Mouse (Mus musculus): Measurements from ENCODE around the gene Chrna3.
A peak's percentile ranks its signal among the peaks of the same experiment; 100 is the strongest.

Chrna3 gene

GRCm38 (mm10) chr9:55026275-55026663, at the start of gene Chrna3:
TSS of gene Chrna3 (minus strand) at chr9:55026562.
- DNase-seq (ENCODE audit: low spot score in 2 of 2) = no peak

- no peak for DNase-seq (ENCODE audit: low spot score in 2 of 2)
Measured at GRCm38 (mm10) chr9:55067965-55068265, 41.6 kb upstream of the Chrna3 start.

DNA sequence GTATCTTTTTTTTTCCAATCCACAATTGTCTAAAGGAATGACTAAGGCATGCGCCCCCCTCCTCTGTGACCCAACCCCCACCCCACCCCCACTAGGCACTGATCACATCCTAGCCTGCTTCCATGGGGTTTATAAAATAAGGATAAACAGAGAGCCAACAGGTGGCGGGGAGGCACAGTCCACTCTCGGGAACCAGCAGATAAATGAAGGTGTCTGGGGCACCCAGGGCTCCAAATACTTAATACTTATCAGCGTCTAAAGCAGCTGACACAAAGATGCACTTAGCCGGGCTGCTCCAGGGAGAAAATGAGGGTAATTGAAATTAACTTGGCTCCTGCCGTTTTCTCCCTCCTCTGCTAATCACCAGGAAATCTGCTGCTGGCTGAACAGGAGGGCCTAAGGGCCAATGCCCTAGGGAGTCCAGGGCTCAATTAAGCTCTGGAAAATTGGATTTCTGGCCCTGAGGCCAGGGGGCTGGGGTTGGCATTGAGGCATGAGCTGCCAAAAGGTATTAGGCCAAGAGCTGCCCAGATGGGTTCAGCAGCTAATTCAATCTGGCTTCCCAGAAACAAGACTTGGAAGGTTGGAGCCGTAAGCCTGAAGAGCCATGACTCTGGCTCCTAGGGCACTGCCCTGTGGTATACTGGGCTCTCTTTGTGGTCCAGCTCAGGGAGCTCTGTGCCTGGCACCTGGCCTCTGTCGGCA, 41.0 kb upstream of the Chrna3 start:
- no peak for DNase-seq (ENCODE audit: low spot score in 2 of 2)

DNA sequence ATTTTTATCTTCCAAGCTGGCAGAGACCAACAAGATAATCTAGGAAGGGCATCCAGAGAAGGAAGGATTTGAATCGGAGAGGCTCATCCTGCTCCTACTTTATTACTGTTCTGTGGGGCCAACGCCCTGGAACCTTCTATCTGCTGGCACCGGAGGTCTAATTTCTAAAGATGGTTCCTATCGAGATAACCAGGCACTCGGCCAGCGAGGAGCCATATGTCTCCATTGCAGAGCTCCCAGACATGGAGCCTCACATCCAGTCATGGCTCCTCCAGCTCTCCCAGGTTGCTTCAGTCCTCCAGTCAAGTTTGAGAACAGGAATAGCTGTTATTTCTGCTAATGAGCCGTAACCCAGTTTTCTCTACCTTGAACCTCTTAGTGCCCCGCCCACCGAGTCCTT, 38.9 kb upstream of the Chrna3 start:
- DNase-seq (ENCODE audit: low spot score in 2 of 2) = no peak

DNA sequence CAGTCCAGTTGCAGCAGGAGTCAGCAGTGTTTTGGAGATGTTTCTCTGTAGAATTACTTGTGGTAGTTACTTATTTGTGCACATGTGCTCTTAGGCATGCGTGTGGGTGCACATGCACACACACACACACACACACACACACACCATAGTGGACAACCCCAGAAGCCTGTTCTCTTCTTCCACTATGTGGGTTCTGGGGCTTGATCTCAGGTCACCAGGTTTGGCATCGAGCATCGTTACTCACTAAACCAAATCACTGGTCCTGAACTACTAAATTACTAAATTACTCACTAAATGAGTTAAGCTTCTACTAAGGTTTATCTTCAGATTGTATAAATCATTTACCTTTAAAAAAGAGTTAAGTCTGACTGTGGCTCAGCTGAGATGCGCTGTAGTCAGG, 31.7 kb upstream of the Chrna3 start:
- no peak for DNase-seq (ENCODE audit: low spot score in 2 of 2)

DNA sequence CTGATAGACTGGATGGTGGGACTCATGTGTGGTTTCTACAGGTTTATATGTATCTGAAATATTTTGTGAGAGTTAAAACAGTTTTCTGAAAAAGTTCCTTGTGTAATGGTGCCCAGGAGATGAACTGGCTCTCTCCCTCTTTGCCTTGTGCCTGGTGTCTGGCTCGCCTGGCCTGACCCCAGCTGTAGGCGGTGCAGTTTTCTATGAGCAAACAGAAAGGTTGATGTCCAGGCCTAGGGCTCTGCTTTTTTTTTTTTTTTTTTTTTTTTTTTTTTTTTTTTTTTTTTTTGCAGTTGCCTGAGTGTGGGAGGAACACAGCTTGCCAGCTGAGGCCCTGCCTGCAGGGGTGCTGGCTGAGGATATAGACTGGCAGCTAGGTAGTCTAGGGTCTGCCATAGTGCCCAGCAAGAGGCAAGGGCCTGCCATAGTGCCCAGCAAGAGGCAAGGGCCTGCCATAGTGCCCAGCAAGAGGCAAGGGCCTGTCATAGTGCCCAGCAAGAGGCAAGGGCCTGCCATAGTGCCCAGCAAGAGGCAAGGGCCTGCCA, 29.1 kb upstream of the Chrna3 start:
- no peak for DNase-seq (ENCODE audit: low spot score in 2 of 2)

GRCm38 (mm10) chr9:55048211-55048880, 22.0 kb upstream of the Chrna3 start, which contains the start of gene Chrnb4:
TSS of gene Chrnb4 (minus strand) at chr9:55048779.
- DNase-seq (ENCODE audit: low spot score in 2 of 2) = no peak

DNA sequence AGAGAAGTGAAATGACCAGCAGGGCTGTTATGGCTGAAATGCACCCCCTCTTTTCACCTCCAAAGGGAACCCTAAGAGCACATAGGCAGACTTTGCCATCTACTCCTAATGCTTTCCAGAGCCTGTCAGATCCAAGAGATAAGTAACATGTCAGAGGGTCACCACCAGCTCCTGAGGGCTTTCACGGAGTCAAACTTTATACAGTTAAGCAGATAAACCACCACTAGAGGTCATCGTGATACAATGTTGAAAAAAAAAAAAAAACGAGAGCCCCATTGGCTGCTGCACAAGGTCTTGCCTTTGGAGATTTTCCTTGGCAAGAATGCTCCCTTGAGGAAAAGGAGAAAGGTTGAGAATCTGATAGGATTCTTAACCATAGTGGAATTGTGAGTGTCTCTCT, 20.4 kb upstream of the Chrna3 start:
- no peak for DNase-seq (ENCODE audit: low spot score in 2 of 2)

- DNase-seq (ENCODE audit: low spot score in 2 of 2) = no peak
Measured at GRCm38 (mm10) chr9:55045001-55045400, 18.6 kb upstream of the Chrna3 start.

DNA sequence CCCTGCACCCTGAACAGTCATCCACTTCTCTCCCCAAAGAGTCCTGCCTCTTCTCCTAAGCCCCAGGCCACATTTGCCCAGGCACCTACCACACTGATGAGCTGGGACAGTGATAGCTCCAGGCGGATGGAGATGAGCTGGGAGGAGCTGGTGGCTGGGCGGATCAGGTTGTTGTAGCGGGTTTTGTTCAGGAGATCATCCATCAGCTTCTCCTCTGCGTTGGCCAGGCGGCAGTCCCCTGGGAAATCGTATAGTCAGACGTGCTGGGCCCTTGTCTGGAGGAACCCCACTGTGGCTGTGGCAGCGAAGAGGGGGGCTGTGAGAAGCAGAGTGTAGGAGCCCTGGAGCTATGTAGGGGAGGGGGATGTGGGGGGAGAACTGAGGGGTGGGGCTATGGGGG, 17.3 kb upstream of the Chrna3 start:
- no peak for DNase-seq (ENCODE audit: low spot score in 2 of 2)

- no peak for DNase-seq (ENCODE audit: low spot score in 2 of 2)
Measured at GRCm38 (mm10) chr9:55041389-55041788, 15.0 kb upstream of the Chrna3 start.

- no peak for DNase-seq (ENCODE audit: low spot score in 2 of 2)
Measured at GRCm38 (mm10) chr9:55039983-55040382, 13.6 kb upstream of the Chrna3 start.

DNA sequence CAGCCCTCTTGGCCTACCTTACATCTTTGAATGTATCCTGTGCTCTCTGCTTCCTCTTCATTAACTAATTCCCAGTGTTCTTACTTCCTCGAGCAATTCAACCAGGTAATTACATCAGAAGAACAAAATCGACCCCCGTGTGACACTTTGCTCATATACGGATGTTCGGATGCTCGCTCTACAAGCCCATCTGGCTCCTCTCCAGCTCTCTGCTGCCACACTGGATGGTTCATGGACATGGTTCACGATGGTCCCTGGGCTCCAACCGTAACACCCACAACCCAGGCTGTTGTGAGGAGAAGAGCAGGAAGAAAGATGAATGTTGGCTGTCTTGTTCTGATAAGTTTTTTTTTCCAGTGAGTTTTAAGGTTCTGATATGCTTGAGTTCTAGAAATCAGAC, 12.6 kb upstream of the Chrna3 start:
- no peak for DNase-seq (ENCODE audit: low spot score in 2 of 2)

DNA sequence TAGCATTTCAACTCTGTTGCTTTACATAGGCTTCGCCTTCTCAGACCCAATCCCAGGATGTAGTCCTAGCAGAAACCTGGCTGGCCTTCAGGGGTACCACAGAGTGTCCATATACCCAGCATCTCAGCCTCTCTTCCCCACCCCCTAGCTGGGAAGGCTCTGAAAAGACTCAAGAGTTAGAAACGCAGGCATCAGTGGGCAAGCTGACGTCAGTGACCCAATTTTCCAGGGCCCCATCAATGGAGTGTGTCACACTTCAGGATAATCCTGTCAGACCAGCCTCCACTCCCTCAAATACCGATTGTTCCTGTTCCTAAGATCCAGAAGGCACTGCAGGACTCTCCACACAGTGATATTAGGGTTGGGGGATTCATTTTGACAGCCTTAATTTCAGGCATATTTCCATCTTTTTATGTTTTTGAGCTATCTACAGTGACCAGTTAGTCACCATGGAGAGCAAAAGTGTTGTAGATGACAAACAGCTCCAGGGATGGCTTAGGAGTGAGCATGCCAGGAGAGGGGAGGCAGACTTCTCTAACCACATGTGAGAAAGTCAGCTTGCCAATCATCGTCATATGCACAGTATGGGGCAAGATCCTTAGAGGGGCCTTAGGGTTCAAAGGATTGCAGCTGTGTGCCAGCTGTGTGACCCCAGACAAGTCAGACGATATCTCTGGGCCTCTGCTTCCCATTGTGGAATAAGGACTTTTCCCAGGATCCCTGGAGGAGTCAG, 5.2 kb upstream of the Chrna3 start:
- DNase-seq (ENCODE audit: low spot score in 2 of 2) = peak in 1 of 2 experiments; percentile 21

- no peak for DNase-seq (ENCODE audit: low spot score in 2 of 2)
Measured at GRCm38 (mm10) chr9:55025534-55026274, 658 bp downstream of the Chrna3 start.

DNA sequence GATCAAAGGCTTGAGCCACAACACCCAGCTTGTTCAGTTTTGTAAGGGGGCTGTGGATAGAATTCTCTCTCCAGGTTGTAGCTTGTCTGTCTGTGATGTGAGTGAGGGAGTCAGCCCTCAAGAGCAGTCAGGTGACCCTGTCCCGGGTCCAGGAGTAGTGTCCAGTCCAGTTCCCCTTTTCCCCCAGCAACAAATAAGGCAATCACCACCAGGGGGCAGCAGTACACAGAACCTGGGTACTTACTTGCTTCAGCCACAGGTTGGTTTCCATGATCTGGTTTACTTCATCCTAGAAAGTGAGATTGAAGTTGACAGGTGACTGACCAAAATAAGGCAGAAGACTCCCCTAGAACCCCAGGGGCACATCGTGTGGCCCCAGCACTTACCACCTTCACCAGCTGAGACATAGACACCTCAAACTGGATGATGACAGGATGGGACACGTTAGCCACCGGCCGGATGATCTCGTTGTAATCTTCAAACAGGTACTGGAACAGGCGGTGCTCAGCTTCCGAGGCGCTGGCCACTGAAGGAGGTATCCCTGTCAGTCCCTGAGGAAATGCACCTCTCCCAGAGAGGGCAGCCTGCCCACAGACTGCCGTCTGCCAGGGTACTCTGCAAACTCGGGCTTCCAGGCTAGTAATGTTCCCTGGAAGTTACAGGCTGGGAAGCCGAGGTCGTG, 2.3 kb downstream of the Chrna3 start:
- DNase-seq (ENCODE audit: low spot score in 2 of 2) = peak; percentile 82 to 84

DNA sequence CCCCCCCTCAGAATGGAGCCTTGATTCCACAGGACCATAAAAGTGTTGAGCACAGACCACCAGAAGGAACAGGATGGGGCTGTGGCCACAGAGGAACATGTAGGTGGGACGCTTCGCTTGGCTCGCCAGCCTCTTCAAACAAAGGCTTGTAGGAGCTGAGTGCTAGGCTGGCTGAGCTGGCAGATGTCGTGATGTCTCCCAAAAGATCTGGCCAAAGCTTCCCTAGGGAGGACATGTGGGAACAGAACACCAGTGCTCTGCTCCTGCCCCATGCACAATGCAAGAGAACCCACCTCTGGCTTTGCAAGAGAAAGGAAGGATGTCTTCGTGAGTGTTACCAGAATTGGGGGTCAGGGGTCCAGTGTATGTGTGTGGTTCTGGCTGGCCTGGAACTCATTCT, 3.0 kb downstream of the Chrna3 start:
- no peak for DNase-seq (ENCODE audit: low spot score in 2 of 2)

GRCm38 (mm10) chr9:55016926-55017325, 9.4 kb downstream of the Chrna3 start:
- DNase-seq (ENCODE audit: low spot score in 2 of 2) = no peak

- DNase-seq (ENCODE audit: low spot score in 2 of 2) = no peak
Measured at GRCm38 (mm10) chr9:55010588-55011350, 15.6 kb downstream of the Chrna3 start.

DNA sequence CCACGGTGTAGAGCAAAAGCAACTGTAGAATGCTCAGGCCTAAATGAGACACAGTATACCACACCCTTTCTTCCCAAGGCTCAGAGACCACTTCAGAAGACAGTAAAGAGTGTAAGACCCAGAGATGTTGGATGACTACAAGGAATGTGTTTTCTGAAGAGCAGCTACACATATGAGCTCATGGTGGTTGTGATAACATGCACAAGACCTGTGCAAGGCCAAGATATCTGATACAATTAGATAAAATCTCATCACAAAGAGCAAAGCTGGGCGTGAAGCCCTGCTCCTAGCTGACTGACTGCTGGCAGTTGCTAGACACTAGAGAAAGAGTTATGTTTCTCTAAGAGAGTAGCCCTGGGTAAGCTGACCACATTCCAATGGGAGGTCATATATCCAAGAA, 16.7 kb downstream of the Chrna3 start:
- DNase-seq (ENCODE audit: low spot score in 2 of 2) = no peak

- no peak for DNase-seq (ENCODE audit: low spot score in 2 of 2)
Measured at GRCm38 (mm10) chr9:55003609-55004008, 22.8 kb downstream of the Chrna3 start.
